Mouse (Mus musculus) kidney, postnatal 4 days (tissue): ENCODE results near the gene Snx3.

Experiments used
- DNase-seq, 2 experiments: peaks; one replicate each; pipeline ENCODE4 v3.0.0; 2021; ENCODE audit warnings: mixed read lengths in 2 of 2

Gene Snx3

DNA sequence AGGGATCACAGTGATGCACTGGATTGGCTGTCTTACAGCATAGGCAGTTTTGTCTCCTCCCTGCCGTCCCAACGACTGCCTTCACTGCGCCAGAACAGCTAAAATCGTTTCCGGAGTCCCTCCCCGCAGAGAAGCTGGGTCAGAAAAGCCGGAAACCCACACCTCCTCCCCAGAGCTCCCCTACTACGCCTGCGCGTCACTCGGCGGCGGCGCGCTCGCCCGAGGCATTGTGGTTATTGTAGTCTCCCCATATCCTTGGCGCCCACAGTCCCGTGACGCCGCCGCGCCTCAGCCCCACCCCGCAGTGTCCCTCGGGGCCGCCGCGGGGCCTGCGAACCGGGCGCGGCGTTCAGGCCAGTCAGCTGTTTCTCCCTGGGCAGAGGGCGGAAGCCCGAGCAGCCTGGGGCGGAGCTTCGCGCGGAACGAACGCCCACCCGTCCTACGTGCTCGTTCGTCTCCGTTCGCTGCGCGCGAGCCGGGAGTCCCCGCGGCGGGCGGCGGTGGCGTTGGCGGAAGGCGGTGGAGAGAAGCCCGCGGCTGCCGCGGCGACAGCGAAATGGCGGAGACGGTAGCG is at the start of gene Snx3:
Snx3 (plus strand) TSS at position 256 of the 574 bp plus-strand sequence.
- peak; percentile 94 to 97 for DNase-seq

DNA sequence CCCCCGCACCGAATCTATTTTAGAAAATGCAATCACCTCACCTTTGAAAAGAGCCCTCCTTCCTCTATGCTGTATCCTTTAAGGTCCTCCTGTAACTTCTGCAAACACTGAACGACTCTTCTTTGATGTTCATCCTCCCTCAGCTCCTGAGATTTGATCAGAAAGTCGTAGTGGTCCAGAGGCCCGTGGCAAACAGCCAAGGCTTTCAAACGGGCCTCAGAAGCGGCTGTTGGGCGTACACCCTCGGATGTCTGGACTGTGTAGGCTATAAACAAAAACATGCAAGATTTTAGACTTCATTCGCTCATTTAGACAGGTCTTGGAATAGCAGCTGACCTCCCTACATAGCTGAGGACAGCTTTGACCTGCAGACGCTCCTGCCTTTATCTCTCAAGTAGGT is 47.6 kb upstream of the Snx3 start:
- no peak for DNase-seq

DNA sequence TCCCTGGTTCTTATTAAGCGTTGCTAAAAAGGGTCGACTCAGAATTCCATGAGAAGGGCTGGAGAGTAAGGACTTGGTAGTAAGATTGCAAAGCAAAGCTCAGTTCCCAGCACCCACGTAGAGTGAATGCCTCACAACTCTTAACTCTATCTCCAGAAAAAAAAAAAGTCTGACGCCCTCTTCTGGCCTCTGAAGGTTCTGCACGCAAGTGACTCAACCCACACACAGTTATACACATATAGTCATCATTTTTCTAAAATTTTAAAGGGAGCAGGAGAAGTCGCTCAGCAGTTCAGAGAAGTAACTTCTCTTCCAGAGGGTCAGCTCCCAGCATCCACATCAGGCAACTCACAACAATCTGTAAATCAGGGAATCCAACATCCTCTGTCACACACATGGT is 47.1 kb upstream of the Snx3 start:
- no peak for DNase-seq

DNA sequence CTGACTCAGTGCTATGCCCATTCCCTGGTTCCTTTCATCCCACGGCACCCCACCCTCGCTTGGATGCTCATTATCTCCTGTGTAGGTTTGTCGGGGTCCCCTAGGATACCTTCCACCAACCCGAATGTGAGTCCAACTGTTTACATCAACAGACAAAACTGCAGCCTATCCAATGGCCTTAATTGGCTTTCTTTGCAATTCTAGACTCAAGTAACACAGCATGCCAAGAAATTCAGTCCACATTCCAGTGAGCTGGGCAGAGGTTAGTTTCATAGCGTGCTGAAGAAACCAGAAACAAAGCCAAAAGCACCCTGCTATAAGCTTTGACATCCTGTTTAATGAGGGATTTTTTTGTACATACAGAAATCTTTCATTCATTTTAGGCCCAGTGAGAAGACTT is 45.8 kb upstream of the Snx3 start:
- DNase-seq: no peak

DNA sequence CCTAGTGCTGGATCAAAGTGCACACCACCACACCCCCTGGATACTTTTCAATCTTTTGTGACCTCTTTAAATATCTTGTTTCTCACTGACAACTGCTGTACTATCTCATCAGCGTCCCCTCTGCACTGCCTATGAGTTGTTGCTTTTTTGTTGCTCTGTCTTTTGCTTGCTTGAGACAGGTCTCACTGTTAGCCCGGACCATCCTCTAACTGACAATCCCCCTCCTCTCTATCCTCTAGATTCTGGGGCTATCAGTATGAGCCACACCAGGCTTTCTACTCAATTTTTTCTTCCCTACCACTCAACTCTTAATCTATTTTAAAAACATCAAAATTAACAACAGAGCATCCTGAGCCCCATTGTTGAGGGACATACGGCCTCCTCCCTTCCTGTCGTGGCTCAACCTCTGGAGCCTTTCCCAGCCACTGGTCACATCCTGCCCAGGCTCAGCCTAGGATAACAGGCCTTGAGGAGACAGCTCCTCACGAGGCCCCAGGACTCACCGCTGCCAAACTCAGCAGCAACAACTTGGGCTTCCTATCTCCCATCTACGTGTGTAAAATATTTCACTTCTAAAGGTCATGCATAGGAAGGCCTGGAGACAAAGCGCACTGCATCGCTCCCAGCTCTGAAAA is 44.2 kb upstream of the Snx3 start:
- DNase-seq: peak; percentile 61 to 73

DNA sequence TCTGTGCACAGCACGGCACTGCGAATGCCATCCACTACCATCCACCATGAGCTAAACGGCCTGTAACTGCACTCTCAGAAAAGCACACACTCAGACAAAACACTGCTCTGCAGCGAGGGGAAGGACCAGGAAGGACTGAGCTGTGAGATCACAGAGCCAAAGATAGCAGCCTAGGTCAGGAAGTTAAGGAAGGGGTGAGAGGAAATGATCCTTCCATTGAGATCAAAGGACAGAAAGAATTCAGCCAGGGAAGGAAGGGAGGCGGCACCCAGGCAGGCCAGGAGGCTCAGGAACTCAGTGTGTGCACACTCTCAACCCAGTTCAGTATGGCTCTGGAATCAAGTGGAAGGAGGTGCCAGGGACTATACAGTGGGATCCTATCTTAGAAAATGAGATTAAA is 37.6 kb upstream of the Snx3 start:
- peak in 1 of 2 experiments; percentile 24 for DNase-seq

DNA sequence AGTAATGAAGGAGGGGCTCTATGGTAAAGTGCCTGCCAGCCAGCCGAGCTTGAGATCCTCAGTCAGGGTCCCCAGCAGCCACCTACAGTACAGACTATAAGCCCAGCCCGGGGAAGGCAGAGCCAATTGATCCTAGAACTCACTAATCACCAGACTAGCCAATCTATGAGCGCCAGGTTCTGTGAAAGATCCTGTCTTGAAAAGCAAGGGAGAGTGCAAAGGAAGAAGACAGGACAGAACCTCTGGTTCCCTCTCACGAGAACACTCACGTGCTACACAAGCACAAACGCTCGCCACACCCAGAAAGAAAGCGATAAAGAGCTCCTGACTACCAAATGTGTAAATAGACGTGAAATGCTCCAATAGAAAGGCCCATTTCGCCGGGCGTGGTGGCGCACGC is 37.0 kb upstream of the Snx3 start:
- DNase-seq: no peak

DNA sequence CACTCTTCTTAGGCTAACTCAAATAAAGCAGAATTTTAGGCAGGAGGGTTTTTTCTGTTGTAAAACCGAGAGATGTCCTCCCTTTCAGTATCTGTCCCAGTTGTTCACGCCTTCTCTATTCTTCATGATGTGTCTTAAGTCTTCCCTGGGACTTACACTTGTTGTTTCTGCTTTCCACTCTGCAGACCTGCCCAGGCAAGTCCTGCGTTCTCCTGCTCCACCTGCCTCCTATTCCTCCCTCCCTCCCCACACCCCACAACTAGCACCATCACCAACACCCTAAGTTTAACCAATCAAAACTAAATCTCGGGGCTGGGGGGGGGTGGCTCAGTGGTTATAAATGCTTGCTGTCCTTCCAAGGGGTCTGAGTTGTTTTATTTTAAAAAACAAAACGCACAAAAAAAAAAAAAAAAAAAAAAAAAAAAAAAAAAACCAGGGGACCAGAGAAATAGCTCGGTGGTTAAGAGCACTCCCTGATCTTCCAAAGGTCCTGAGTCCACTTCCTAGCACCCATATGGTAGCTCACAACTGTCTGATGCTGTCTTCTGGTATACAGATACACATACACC is 26.8 kb upstream of the Snx3 start:
- DNase-seq: no peak

DNA sequence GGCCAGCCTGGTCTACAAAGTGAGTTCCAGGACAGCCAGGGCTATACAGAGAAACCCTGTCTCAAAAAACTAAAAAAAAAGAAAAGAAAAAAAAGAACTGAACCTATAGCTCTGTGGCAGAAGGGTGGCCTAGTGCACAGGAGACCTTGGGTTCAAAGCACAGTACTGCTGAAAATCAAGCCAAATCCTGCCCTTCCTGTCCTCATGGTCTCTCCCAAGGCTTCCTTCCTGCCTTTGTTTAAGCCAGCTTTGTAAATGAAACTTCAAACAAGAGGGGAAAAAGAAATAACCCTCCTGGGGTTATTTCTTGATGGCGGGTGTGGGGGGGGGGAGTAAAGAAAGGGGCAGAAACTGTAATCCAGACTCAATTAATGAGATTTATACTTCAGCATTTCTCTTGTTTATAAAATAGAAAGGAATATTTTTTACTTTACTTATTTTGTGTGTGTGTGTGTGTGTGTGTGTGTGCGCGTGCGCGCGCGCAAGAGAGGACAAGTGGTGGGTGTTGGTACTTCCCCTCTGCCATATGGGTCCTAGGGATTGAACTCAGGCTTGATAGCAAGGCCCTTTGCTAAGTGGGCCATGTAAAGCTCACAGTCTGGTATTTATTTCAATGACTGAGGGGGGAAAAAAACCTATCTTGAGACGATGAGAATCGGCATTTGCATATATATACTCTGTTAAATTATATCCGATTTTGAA is 24.9 kb upstream of the Snx3 start:
- DNase-seq: no peak

DNA sequence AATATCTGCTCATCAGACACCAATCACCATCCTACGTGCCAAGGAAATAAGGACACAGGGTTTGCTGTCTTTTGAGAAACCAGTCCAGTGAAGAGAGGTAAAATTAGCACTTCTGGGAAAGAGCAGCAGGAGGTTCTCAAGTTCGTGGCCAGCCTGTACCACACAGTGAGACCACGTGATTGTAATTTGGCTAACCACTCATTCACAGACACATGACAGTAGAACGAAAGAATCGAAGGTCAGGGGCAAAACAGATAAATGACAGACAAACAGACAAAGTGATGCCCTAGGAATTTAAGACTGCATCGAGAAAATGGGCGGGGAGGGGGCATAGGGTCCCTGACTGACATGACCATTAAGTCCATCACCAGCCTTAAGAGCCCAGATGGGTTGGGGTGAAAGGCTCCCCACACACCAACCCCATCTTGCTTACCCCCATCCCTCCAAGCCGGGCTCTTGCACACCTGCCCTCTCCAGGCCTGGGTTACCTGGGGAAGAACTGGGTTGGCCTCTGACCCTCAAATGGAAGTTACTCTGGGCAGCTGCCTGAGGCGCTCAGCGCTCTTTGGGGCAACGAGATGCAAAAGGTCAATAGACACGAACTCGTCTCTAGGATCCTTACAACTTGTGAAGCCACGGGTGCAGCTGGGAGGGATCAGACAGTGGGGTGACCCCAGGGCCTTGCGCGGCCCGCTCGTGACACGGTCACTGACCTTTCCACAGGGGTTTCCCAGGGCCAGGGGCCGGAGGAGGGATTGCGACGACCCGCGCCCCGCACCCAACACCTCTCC is 24.1 kb upstream of the Snx3 start:
- DNase-seq: peak in 1 of 2 experiments; percentile 17

DNA sequence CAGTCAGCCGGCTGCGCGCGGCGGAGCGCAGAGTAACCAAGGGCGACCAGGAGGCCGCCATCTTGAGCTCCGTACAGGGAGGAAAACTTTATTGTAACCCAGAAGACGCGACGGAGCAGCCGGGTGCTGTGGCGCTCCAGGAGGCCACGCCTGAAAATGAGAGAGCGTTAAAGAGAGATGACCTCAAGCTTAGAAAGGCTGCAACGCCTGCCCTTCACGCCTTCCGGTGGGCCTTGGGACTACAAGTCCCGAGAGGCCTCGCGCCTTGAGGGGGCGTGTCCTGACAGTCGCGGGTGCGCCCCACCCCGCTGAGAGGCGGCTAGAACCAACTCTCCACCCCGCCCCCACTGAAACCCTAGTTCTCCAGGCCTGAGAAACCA is 23.5 kb upstream of the Snx3 start, which contains the start of gene Afg1l:
Afg1l (minus strand) TSS at position 225 of the 380 bp plus-strand sequence.
- peak; percentile 97 to 98 for DNase-seq

DNA sequence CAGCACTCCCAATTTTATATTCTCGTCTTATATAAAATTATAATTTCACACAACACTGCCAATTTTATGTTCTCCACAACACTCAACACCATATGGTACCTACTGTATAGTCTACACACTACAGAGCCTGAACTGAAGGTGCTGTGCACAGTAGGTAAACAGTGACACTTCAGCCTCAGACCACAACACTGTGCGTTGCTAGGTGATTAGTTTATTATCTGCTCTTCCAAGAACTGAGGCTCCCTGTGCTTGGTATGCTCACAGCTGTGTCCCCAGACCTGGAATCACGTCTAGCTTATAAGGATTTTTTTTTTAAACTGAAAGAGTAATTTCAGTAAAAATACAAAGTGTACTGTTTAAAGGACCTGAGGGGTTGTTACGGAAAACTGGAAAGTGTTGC is 21.1 kb upstream of the Snx3 start:
- DNase-seq: no peak

DNA sequence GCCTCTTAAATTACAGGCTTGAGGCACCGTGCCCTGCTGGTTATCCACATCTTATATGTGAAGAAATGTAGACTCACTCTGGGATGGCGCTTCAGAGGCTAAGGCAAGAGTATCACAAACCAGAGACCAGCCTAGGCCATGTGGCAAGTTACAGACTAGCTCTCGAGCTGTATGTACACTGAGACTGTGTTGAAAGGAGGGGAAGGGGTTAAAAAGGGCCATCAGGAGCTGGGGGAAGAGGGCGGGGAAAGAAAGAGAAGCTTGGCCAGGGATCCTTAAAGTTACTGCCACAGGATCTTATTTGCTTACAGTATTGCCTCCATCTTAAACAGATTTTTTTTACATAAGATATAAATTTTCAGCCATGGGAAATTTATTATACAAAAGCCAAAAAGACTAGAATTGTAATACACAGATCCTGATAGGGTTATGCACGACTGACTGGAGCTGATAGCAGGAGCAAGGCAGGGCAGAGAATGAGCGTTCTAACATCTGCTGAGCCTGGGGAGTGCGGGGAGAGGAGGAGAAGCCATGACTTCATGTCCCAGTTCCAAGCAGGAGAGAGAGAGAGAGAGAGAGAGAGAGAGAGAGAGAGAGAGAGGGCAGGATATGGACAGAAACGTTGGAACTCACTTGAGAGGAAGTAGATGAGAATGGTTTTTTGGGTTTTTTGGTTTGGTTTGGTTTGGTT is 13.1 kb upstream of the Snx3 start:
- no peak for DNase-seq

DNA sequence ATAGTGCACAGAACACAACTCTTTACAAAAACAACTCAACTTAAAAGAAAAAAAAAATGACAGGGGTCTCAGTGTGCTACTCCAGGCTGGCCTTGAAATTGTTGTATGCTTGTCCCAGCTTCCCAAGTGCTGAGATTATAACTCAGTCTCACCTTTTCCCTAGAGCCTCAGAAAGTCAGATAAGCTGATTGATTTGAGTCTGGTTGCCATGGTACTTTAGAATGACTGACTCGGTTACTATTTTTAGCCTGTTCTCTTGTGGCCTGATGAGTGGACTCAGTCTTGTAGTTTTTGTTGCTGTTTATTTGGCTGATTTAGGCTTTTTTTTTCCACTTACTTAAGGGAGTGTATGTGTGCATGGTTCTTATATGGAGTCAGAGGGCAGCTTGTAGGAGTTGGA is 10.7 kb upstream of the Snx3 start:
- DNase-seq: no peak

DNA sequence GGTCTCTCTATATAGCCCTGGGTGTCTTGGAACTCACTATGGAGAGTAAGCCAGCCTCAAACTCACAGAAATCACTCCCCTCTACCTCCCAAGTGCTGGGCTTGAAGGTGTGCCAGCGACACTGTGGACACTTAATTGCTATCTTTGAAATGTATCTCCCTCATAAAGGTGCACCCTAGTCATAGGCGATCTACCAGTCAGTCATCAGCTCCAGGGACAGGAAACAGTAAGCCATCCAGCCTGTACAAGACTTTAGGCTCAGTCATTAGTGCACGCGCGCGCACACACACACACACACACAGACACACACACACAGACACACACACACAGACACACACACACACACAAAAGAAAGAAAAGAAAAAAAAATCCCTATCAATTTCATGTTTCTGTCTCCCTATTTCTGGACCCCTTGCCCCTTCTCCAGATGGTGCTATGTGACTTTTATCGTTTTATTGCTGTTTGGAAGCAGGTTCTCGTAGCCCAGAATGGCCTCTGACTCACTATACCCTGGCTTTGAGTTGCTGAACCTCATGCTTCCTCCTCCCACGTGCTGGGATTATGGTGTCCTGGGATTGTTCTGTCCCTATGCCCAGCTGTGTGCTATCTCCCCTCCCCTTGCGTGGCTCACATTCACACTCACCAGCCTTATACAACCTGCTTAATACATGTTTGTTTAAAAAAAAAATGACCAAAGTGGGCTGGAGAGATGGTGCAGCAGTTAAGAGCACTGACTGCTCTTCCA is 9.6 kb upstream of the Snx3 start:
- DNase-seq: no peak

DNA sequence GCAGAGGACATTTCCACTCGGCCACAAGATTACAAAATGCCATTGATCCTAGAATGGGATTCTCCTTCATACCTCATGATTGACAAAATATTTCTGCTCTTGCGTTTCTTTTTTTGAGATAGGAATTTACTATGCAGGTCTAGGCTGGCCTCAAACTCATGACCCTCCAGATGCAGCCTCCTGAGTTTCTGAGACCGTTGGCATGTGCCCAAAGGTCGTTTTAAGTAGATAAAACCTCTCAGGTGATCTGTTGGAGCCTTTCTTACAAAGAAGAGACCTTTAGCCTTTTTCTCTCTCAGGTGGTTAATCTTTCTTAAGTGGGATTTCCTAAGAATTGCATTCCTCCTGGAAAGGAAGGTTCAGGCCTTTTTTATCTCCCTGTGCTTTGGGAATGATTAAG is 8.8 kb upstream of the Snx3 start:
- DNase-seq: no peak

DNA sequence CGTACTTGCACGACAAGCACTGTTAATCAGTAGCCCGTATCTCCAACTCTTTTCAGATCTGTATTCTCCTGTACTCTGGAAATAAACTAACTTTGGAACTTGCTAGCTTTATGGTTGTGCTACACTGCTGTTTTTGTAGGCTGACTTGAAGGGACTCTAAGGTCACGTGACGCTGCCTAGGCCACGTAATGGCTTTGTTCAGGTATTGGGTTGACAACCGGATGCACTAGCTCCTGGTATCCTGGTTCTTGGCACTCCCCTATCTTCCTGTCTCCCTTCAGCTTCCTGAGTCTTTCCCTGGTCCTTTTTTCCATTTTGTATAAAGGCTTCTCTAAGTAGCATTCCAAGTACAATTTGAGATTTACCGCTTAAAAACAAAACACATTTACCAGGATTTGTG is 1.2 kb upstream of the Snx3 start:
- peak in 1 of 2 experiments; percentile 35 for DNase-seq

DNA sequence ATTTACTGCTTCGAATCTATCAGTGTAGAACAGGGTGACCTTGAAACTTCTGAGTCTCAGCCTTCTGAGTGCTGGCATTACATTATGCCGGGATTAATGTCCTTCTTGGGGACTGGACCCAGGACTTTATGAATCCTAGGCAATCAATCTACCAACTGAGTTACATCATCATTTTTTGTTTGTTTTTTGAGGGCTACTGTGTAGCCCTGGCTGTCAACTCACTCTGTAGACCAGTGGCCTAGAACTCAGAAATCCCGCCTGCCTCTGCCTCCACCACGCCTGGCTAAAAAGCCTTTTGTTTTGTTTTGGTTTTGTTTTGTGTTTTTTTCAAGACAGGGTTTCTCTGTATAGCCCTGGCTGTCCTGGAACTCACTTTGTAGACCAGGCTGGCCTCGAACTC is 669 bp upstream of the Snx3 start:
- no peak for DNase-seq

DNA sequence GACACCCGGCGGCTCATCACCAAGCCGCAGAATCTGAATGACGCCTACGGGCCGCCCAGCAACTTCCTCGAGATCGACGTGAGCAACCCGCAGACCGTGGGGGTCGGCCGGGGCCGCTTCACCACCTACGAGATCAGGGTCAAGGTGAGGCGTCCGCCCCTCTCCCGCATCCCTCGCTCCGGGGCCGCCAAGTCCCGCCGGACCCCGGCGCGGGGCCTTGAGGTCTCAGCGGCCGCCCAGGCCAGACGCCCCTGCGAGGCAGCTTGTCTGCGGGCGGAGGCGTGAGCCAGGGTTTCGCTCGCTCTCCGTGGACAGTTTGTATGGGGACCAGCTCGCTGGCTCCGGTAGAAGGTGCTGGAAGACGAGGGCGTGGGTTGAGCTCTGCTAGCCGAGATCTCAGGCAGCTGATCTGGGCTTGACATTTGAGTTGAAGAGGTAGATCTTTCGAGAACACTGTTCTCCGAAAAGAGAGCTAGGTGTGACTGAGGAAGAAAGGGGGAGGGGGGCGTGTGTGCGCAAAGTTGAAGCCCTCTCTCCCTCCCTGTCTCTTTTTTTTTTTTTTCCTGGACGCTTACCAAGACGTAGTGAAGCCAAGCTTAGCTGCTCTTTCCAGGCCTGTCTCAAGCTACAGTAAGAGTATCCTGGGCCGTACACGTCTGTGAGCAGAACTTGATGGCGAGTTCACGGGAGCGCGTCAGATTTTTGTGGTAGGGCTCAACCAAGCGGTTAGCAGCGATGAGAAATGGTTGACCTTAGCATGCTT is 700 bp downstream of the Snx3 start:
- peak; percentile 69 to 83 for DNase-seq

DNA sequence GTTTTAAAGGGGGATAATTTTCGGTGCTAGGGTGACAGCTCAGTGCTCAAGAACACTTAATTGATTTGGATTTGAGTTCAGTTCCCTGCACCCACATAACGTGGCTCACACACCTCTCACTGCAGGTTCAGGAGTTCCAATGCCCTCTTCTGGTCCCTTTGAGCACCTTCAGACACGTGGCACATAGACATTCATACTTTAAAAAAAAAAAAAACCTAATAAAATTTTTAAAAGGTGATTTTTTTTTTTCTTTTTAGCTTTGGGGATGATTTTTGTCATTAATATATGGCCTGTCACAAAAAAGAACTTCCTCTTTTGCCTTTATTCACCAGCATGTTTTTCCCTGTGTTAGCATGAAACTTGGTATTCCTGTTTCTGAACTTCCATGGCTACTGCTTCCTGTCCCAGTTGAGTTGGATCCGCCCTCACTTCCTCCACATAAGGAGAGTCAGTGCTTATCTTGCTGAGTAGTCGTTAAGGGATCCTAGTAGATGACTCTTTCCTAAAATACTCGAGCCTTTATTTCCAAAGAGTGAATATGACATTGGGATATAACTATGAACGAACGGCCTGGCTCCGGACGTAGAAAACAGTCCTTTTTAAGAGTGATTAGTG is 2.4 kb downstream of the Snx3 start:
- no peak for DNase-seq

DNA sequence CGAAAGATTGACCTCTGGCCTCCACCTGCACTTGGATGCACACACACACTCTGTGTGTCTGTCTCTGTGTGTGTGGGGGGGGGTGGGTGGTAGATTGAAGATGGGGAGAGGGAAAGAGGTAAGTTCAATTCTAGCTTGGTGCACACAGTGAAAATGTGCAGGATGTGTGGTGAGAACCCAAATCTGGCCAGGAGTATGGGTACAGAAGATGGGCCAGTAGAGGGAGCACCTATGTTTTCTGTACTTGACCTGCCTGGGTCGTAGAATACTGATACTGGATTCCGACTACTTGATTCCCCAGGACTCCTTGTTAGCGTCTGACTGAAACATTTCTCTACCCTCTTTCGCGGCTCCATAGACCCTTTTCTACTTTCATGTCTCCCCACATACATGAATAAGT is 8.3 kb downstream of the Snx3 start:
- DNase-seq: no peak
